In genomic region chr4:64530585-64530984, GRCm38 (mm10) we compare ENCODE assay signal across 7 mouse cellular contexts.
DNase-seq lines count a peak whose midpoint lies in the region; ATAC-seq and TF ChIP-seq lines count a peak whose summit lies in the region.

No protein-coding gene starts in this region.

- H3K4me1 ChIP-seq in kidney, adult 2 months (ENCODE audit: control insufficient read depth, insufficient read depth, low read length): no peaks in the 10 kb centered on the region; the same call in 1 of the 2 replicates
- no peaks in the 10 kb centered on the region for H3K4me1 ChIP-seq in kidney, embryonic 14.5 days (ENCODE audit: control insufficient read depth, insufficient read depth, low read length)

- no peaks in the 10 kb centered on the region for H3K27me3 ChIP-seq in kidney, adult 2 months (replicated peaks; ENCODE audit: control insufficient read depth, insufficient read depth, low read length)
- no peaks in the 10 kb centered on the region for H3K27me3 ChIP-seq in kidney, embryonic 14.5 days (ENCODE audit: control insufficient read depth, insufficient read depth, low read length)

- no peak overlapping the region for H3K4me3 ChIP-seq in kidney, adult 2 months (ENCODE audit: insufficient read depth, low read depth, low read length)
- no peak overlapping the region for H3K4me3 ChIP-seq in kidney, embryonic 14.5 days (ENCODE audit: low read length)

- no peak overlapping the region for H3K4me2 ChIP-seq in kidney, embryonic 14.5 days (replicated peaks; ENCODE audit: low read depth, low read length)

- H3K9ac ChIP-seq in kidney, embryonic 14.5 days (ENCODE audit: low read depth, low read length): no peak overlapping the region

- WGBS in kidney, adult 2 months: 54% methylated on average over 4 of the region's 4 CpGs
- 57% methylated on average over 4 of the region's 4 CpGs for WGBS in kidney, embryonic 14.5 days
- WGBS in large intestine, adult 2 months: 66% methylated on average over 4 of the region's 4 CpGs

- ATAC-seq in kidney, embryonic 14.5 days (ENCODE audit: low FRiP score, low TSS enrichment): no peak

- TF ChIP-seq CTCF in kidney, adult 2 months (conservative IDR thresholded peaks at IDR 0.05; ENCODE audit: insufficient read depth, insufficient read length, low read depth, low read length): no peak

- H3K9me3 ChIP-seq in kidney, embryonic 14.5 days (ENCODE audit: control insufficient read depth, low read length): no peaks in the 10 kb centered on the region

- no peak for TF ChIP-seq POLR2A in kidney, adult 2 months (IDR thresholded peaks at IDR 0.05; ENCODE audit: low read depth, low read length)

- H3K27ac ChIP-seq in kidney, adult 2 months (ENCODE audit: insufficient read depth, low read depth, low read length): no peak overlapping the region
- H3K27ac ChIP-seq in kidney, embryonic 14.5 days (ENCODE audit: low read depth, low read length): no peak overlapping the region

- DNase-seq in kidney, adult 2 months: peak; percentile 48
- DNase-seq in NIH3T3 (ENCODE audit: low read depth): peak; percentile 85
- peak; percentile 56 for DNase-seq in cerebellum, adult 9-10 months
- DNase-seq in large intestine, adult 2 months (ENCODE audit: low read depth, low spot score): peak; percentile 6
- DNase-seq in right cerebral cortex, postnatal 25 days: peak; percentile 4
- no peak for DNase-seq in spleen, postnatal 4 days (ENCODE audit: low spot score in 2 of 2)

- H3K36me3 ChIP-seq in kidney, adult 2 months (ENCODE audit: control insufficient read depth, insufficient read depth, low read length): no peaks in the 10 kb centered on the region
- H3K36me3 ChIP-seq in kidney, embryonic 14.5 days (ENCODE audit: control insufficient read depth, insufficient read depth, low read length): no peaks in the 10 kb centered on the region

Comparison
In these comparisons a context has a peak if more than half of its experiments do, and no peak if none do; other contexts are left out.
1. DNase-seq: peak in kidney, adult 2 months (single experiment), NIH3T3 (single experiment), cerebellum, adult 9-10 months (single experiment), large intestine, adult 2 months (single experiment) and right cerebral cortex, postnatal 25 days (single experiment); none in spleen, postnatal 4 days (0 of 2).